Mouse (Mus musculus) midbrain, embryonic 15.5 days (tissue): ENCODE results near the gene Ctu1. TPM values are rescaled to one million over a fixed set of nuclear protein-coding genes. Genes with fewer than 3 reads are reported as not detected.

ENCODE experiments used
- ATAC-seq: fragments of 200-750 bp; cut with Nextera tagmentation; replicated peaks from 2 replicates; pipeline ENCODE4 v1.8.0; 2017; ENCODE audit warnings: moderate TSS enrichment
- H3K27ac ChIP-seq: fragments of 300-500 bp; sonication (generic); 2 replicates; pipeline ENCODE4 v1.5.1; 2015; ENCODE audit warnings: mild to moderate bottlenecking, inconsistent platforms
- H3K27me3 ChIP-seq: fragments of 300-500 bp; sonication (generic); replicated peaks from 2 replicates; pipeline ENCODE4 v1.6.1; 2015; ENCODE audit warnings: inconsistent platforms
- H3K36me3 ChIP-seq: fragments of 300-500 bp; sonication (generic); replicated peaks from 2 replicates; pipeline ENCODE4 v1.6.1; 2015; ENCODE audit warnings: inconsistent platforms
- H3K4me1 ChIP-seq: fragments of 300-500 bp; sonication (generic); 2 replicates; pipeline ENCODE4 v1.6.1; 2015; ENCODE audit warnings: inconsistent platforms
- H3K4me2 ChIP-seq: fragments of 300-500 bp; sonication (generic); 2 replicates; pipeline ENCODE4 v1.6.1; 2015; ENCODE audit warnings: inconsistent platforms, mild to moderate bottlenecking, moderate library complexity
- H3K4me3 ChIP-seq: fragments of 300-500 bp; sonication (generic); 2 replicates; pipeline ENCODE4 v1.5.1; 2015; ENCODE audit warnings: mild to moderate bottlenecking, inconsistent platforms
- H3K9ac ChIP-seq: fragments of 300-500 bp; sonication (generic); 2 replicates; pipeline ENCODE4 v1.6.1; 2015; ENCODE audit warnings: mild to moderate bottlenecking, inconsistent platforms
- H3K9me3 ChIP-seq: fragments of 300-500 bp; sonication (generic); 2 replicates; pipeline ENCODE4 v1.6.1; 2016; ENCODE audit warnings: inconsistent platforms
- WGBS: fragments of 180-500 bp; shearing (Covaris S2); methylation state at CpG from one replicate; pipeline ENCODE4 v1.1.7; 2015; ENCODE audit warnings: mixed read lengths; 5-methylcytosine and 5-hydroxymethylcytosine counted together
- polyA plus RNA-seq: library from polyadenylated mRNA; unstranded; fragments of >200 nt; fragmentation: Nextera tagmentation; extraction: Ambion mirVana; gene quantifications from 2 replicates; pipeline ENCODE4 v1.2.1, GENCODE M21; 2015

The Ctu1 gene
- polyA plus RNA-seq, 1 experiment from 2014 or later, result 27.6 TPM

DNA sequence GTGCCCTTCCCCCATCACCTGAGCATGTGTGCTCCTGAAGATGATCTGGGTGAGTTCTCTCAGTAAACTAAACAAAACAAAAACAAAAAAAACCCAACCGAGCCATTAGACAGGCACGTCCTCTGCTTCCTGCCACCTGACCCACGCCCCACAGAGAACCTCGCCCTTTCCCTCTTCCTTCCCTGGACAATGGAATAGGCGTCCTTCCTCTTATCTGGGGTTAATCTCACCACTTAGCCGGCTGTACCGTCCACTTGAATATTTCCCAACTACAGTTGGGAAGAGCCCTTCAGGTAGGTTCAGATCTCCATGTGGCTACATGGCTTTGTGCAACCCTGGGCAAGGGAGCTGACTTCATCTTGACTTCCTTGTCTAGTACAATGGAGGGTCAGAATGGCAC lies 13.3 kb downstream of the Ctu1 start:
- Histone ChIP-seq H3K4me2 (no peak overlapping the region), H3K9me3 (no peaks in the 10 kb centered on the region), H3K36me3 (no peaks in the 10 kb centered on the region), H3K9ac (no peak overlapping the region), H3K27me3 (no peaks in the 10 kb centered on the region), H3K27ac (no peak overlapping the region), H3K4me1 (no peaks in the 10 kb centered on the region), H3K4me3 (no peak overlapping the region)
- no peak for ATAC-seq
- WGBS, result 73% methylated on average over 7 of the region's 7 CpGs

DNA sequence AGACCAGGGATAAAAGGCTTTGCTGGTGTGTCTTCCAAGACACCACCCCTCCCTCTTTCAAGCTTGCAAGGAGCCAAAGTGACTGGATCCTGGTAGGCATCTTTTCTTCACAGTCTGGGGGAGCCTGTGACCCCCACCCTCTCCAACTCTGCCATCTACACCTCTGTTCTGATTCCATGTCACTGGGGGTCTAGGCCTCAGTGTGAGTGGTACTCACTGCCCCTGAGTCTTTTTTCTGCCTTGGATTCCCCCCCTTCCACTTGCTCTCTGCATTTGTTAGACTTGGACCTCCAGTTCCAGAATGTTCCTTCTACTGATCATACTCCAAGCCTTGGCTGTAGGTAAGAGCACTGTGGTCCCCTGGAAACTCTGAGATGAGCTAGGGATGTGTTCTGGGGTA lies 18.3 kb downstream of the Ctu1 start, which contains the start of gene Klk14:
TSS of gene Klk14 (plus strand) at position 301 of the 400 bp plus-strand sequence.
- no peak for ATAC-seq
- Histone ChIP-seq H3K9me3 (no peaks in the 10 kb centered on the region), H3K27ac (no peak within 1 kb of the TSS), H3K27me3 (no peaks in the 10 kb centered on the region), H3K36me3 (no peaks in the 10 kb centered on the region), H3K4me3 (no peak within 1 kb of the TSS), H3K4me1 (no peaks in the 10 kb centered on the region), H3K9ac (no peak within 1 kb of the TSS), H3K4me2 (no peak within 1 kb of the TSS)

DNA sequence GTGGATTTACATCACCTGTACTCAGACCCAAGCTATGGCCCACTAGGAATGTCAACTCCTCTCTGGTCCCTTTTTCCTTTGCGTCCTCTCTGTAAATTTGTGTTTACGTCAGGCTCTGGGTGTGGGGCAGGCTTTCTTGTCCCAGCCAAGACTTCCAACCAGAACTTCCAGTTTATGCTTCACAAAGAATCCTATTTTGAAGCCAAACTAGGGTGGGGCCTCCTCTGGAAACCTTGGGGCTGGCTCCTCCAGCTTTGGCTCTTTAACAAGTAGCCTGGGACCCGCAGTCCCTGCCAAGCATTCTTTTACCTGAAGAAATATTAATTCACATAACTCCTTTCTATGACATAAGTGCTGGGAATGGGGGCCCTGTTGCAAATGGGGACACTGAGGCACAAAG lies 38.2 kb downstream of the Ctu1 start:
- no peaks in the 10 kb centered on the region for H3K4me1 ChIP-seq
- WGBS, result 97% methylated on average over 3 of the region's 3 CpGs

DNA sequence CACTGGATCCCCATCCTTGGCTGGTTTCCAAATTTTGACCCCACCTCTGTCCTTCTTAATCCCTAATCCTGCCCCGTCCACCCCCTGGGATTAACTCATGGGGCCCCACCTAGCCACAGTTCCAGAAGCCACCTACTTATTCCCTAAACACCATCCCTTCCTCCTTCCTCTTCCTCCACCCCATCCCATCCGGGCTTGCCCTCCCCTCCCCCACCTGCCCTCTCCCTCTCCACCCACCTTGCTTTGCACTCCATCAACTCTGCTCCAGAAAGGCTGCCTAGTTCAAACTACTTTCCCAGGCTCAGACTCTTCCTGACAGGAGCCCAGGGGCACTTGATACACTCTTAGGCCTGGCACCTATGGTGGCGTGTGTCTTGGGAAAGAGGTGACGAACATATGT lies 40.5 kb downstream of the Ctu1 start, which contains the start of gene Klk13:
TSS of gene Klk13 (plus strand) at position 301 of the 400 bp plus-strand sequence.
- no peaks in the 10 kb centered on the region for H3K4me1 ChIP-seq
- H3K4me2 ChIP-seq, result no peak within 1 kb of the TSS
- no peak within 1 kb of the TSS for H3K9ac ChIP-seq
- no peak for ATAC-seq
- no peak within 1 kb of the TSS for H3K4me3 ChIP-seq
- 64% methylated on average over 4 of the region's 4 CpGs for WGBS
- no peaks in the 10 kb centered on the region for H3K27me3 ChIP-seq
- H3K27ac ChIP-seq, result no peak within 1 kb of the TSS
- no peaks in the 10 kb centered on the region for H3K9me3 ChIP-seq
- H3K36me3 ChIP-seq, result no peaks in the 10 kb centered on the region

More for the DNA sequence above, 38.2 kb downstream of the Ctu1 start:
- Histone ChIP-seq H3K36me3 (no peaks in the 10 kb centered on the region), H3K4me2 (no peak overlapping the region), H3K27ac (no peak overlapping the region), H3K9me3 (no peaks in the 10 kb centered on the region), H3K4me3 (no peak overlapping the region), H3K27me3 (no peaks in the 10 kb centered on the region), H3K9ac (no peak overlapping the region)
- no peak for ATAC-seq

DNA sequence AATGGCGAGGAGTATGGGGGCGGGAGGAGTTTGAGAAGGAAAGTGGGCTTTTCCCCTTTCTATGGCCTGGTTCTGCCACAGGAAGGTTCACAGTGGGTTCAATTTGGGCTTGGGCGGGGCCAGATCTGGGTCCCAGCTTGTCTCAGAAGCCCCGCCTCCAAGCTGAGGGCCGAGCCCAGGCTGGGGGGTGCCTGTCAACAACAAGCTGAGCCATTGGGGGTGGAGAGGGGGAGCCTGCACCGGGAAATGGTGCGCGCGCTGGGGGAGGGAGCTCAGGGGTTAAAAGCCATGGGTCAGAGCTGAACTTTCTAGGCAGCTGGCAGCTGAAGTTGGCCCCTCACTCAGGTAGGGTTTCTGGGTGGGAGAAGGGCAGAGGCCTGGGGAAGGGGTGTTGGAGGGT lies 41.1 kb downstream of the Ctu1 start:
- Histone ChIP-seq H3K9me3 (no peaks in the 10 kb centered on the region), H3K4me3 (no peak overlapping the region), H3K36me3 (no peaks in the 10 kb centered on the region), H3K4me2 (no peak overlapping the region), H3K27me3 (no peaks in the 10 kb centered on the region), H3K9ac (no peak overlapping the region), H3K4me1 (no peaks in the 10 kb centered on the region), H3K27ac (no peak overlapping the region)
- ATAC-seq, result no peak
- 10% methylated on average over 9 of the region's 9 CpGs for WGBS

DNA sequence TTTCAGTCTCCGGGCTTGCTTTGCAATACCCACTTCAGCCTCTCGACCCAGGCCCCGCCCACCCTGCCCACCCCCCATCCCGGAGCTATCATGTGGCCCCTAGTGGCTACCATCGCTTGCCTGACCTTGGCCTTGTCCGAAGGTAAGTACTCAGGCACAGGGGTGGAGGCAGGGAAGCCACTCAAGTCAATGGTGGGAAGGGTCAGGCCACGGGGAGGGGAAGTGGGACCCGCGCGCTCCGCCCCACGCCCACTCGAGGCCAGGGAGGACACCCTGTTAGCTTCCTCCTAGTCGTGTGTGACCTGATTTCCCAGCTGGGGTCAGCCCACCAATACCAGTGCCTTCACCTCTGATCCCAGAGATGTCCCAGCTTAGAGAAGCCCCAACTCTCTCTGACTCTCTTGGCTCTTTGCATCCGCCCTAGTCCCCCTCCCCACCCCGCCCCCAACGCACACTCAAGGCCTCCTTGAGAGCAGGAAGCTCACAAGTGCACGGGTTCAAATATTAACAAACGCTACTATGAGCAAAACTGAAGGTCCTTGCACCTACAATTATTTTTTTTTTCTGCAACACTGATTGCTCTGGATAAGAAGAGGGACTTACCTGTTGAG lies 42.0 kb downstream of the Ctu1 start:
- no peak for ATAC-seq
- H3K4me2 ChIP-seq, result no peak overlapping the region
- no peak overlapping the region for H3K27ac ChIP-seq
- no peak overlapping the region for H3K9ac ChIP-seq
- H3K27me3 ChIP-seq, result no peaks in the 10 kb centered on the region
- no peak overlapping the region for H3K4me3 ChIP-seq
- no peaks in the 10 kb centered on the region for H3K9me3 ChIP-seq
- no peaks in the 10 kb centered on the region for H3K4me1 ChIP-seq
- H3K36me3 ChIP-seq, result no peaks in the 10 kb centered on the region
- WGBS, result 10% methylated on average over 19 of the region's 19 CpGs

Other genes starting within 250 kb of the Ctu1 start
- gene Lim2, start 244.3 kb upstream of the Ctu1 start, polyA plus RNA-seq, result not detected in 2 replicates
- 0.25 TPM in 1 of 2 replicates, not detected in the other for gene Nkg7, start 234.9 kb upstream of the Ctu1 start, polyA plus RNA-seq
- gene Cldnd2, start 231.2 kb upstream of the Ctu1 start, polyA plus RNA-seq, result not detected in 2 replicates
- gene Etfb, start 227.9 kb upstream of the Ctu1 start, polyA plus RNA-seq, result 117 and 130 TPM in 2 replicates
- not detected in 2 replicates for gene Gm45233, start 227.9 kb upstream of the Ctu1 start, polyA plus RNA-seq
- gene Vsig10l, start 208.9 kb upstream of the Ctu1 start, polyA plus RNA-seq, result 15.6 and 16.0 TPM in 2 replicates
- 9.7 and 10.0 TPM in 2 replicates for gene Iglon5, start 181.9 kb upstream of the Ctu1 start, polyA plus RNA-seq
- 0.06 TPM in 1 of 2 replicates, not detected in the other for gene 4931406B18Rik, start 166.1 kb upstream of the Ctu1 start, polyA plus RNA-seq
- gene Cd33, start 127.6 kb upstream of the Ctu1 start, polyA plus RNA-seq, result 0.41 and 0.95 TPM in 2 replicates
- gene Zfp658, start 109.8 kb upstream of the Ctu1 start, polyA plus RNA-seq, result 9.5 and 10.4 TPM in 2 replicates
- 14.6 and 15.3 TPM in 2 replicates for gene Zfp719, start 92.4 kb upstream of the Ctu1 start, polyA plus RNA-seq
- gene Zfp819, start 64.8 kb upstream of the Ctu1 start, polyA plus RNA-seq, result 0.33 and 0.43 TPM in 2 replicates
- gene Ceacam18, start 37.3 kb upstream of the Ctu1 start, polyA plus RNA-seq, result not detected in 2 replicates
- gene Siglece, start 11.9 kb upstream of the Ctu1 start, polyA plus RNA-seq, result 0.47 and 0.53 TPM in 2 replicates
- gene Klk14, start 18.4 kb downstream of the Ctu1 start, polyA plus RNA-seq, result not detected in 2 replicates
- gene Klk13, start 40.6 kb downstream of the Ctu1 start, polyA plus RNA-seq, result 0.13 and 0.21 TPM in 2 replicates
- not detected in 2 replicates for gene Klk12, start 96.9 kb downstream of the Ctu1 start, polyA plus RNA-seq
- gene Klk11, start 102.6 kb downstream of the Ctu1 start, polyA plus RNA-seq, result 0.17 TPM in 1 of 2 replicates, not detected in the other
- gene Klk10, start 109.0 kb downstream of the Ctu1 start, polyA plus RNA-seq, result 0.12 and 0.17 TPM in 2 replicates
- gene Klk9, start 119.9 kb downstream of the Ctu1 start, polyA plus RNA-seq, result 0.12 and 0.27 TPM in 2 replicates
- 7.3 and 10.0 TPM in 2 replicates for gene Klk8, start 125.6 kb downstream of the Ctu1 start, polyA plus RNA-seq
- not detected in 2 replicates for gene Klk7, start 139.3 kb downstream of the Ctu1 start, polyA plus RNA-seq
- not detected in 2 replicates for gene Klk6, start 152.5 kb downstream of the Ctu1 start, polyA plus RNA-seq
- not detected in 2 replicates for gene Klk5, start 170.0 kb downstream of the Ctu1 start, polyA plus RNA-seq
- 0.18 TPM in 1 of 2 replicates, not detected in the other for gene Klk4, start 209.1 kb downstream of the Ctu1 start, polyA plus RNA-seq